Mouse (Mus musculus): ENCODE data around the gene Ankrd13a. TPM values are rescaled to one million over a fixed set of nuclear protein-coding genes. Genes with fewer than 3 reads are reported as not detected.

Gene Ankrd13a
- polyA plus RNA-seq, 1 experiment: 118 TPM

GRCm38 (mm10) chr5:114745581-114745980 is 28.9 kb upstream of the Ankrd13a start:
- H3K27ac ChIP-seq (ENCODE audit: control insufficient read depth, insufficient read depth, low read length): no peak overlapping the region
- no peak for DNase-seq
- H3K36me3 ChIP-seq (ENCODE audit: control insufficient read depth, insufficient read depth, low read length): peaks cover 90% of the 10 kb centered on the region
- no peak for TF ChIP-seq CTCF (IDR thresholded peaks at IDR 0.05; ENCODE audit: borderline replicate concordance, control insufficient read depth, extremely low read depth, insufficient read depth, low read length, poor library complexity)
- TF ChIP-seq POLR2A (IDR thresholded peaks at IDR 0.05; ENCODE audit: control insufficient read depth, extremely low read depth, insufficient read depth, low read length, poor library complexity): no peak
- H3K4me3 ChIP-seq (ENCODE audit: control insufficient read depth, insufficient read depth, low read length): no peak overlapping the region
- no peaks in the 10 kb centered on the region for H3K4me1 ChIP-seq (replicated peaks; ENCODE audit: control insufficient read depth, insufficient read depth, low read length)
- H3K27me3 ChIP-seq (ENCODE audit: control insufficient read depth, insufficient read depth, low read length): no peaks in the 10 kb centered on the region
- WGBS: 87% methylated on average over 5 of the region's 5 CpGs

DNA sequence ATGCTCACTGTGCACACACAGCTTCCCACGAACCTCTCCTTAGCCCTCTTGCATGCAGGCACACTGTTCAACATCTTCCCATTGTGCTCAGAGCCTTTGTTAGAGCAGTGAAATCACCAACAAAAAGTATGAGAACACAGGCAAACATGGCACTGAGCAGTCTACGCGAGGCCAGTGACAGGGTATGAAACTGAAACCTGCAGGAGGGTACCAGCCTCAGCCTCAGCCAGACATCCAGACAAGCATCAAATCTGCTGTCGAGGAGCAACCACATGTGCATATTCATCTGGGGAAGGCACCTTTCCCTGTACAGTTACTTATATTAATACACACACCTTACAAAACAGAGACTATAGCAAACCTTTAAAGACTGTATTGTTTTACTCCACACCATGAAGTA is 27.6 kb upstream of the Ankrd13a start:
- Histone ChIP-seq H3K4me1 (replicated peaks; ENCODE audit: control insufficient read depth, insufficient read depth, low read length) (no peaks in the 10 kb centered on the region), H3K27me3 (ENCODE audit: control insufficient read depth, insufficient read depth, low read length) (no peaks in the 10 kb centered on the region), H3K36me3 (ENCODE audit: control insufficient read depth, insufficient read depth, low read length) (peaks cover 91% of the 10 kb centered on the region), H3K4me3 (ENCODE audit: control insufficient read depth, insufficient read depth, low read length) (no peak overlapping the region), H3K27ac (ENCODE audit: control insufficient read depth, insufficient read depth, low read length) (no peak overlapping the region)
- no peak for DNase-seq
- TF ChIP-seq POLR2A (IDR thresholded peaks at IDR 0.05; ENCODE audit: control insufficient read depth, extremely low read depth, insufficient read depth, low read length, poor library complexity): no peak
- no peak for TF ChIP-seq CTCF (IDR thresholded peaks at IDR 0.05; ENCODE audit: borderline replicate concordance, control insufficient read depth, extremely low read depth, insufficient read depth, low read length, poor library complexity)
- WGBS: 96% methylated on average over 4 of the region's 4 CpGs

- Histone ChIP-seq H3K27me3 (ENCODE audit: control insufficient read depth, insufficient read depth, low read length) (no peaks in the 10 kb centered on the region), H3K27ac (ENCODE audit: control insufficient read depth, insufficient read depth, low read length) (no peak overlapping the region), H3K4me1 (replicated peaks; ENCODE audit: control insufficient read depth, insufficient read depth, low read length) (no peaks in the 10 kb centered on the region), H3K4me3 (ENCODE audit: control insufficient read depth, insufficient read depth, low read length) (no peak overlapping the region), H3K36me3 (ENCODE audit: control insufficient read depth, insufficient read depth, low read length) (peaks cover 91% of the 10 kb centered on the region)
- TF ChIP-seq CTCF (IDR thresholded peaks at IDR 0.05; ENCODE audit: borderline replicate concordance, control insufficient read depth, extremely low read depth, insufficient read depth, low read length, poor library complexity) (no peak), POLR2A (IDR thresholded peaks at IDR 0.05; ENCODE audit: control insufficient read depth, extremely low read depth, insufficient read depth, low read length, poor library complexity) (no peak)
- DNase-seq: no peak
- 98% methylated on average over 5 of the region's 5 CpGs for WGBS
Observed at GRCm38 (mm10) chr5:114747521-114747920, 27.0 kb upstream of the Ankrd13a start.

DNA sequence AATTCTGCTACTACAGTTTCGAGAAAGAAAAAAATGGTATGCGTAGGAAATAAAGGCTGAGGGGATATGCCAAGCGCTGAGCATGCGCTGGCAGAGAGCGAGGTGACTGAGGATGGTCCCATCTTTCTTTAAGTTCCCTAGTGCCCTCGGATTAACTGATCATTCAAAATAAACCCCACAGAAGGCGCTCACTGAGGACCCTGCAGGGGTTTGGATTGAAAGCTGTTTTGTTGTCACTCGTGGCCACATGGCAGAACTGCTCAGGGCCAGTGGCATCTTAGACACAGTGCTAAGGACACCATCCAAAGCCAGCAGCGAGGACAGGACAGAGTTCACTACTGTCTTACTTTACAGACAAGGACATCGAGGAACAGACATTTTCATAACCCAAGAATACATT is 24.2 kb upstream of the Ankrd13a start:
- peaks cover 91% of the 10 kb centered on the region for H3K36me3 ChIP-seq (ENCODE audit: control insufficient read depth, insufficient read depth, low read length)
- no peaks in the 10 kb centered on the region for H3K4me1 ChIP-seq (replicated peaks; ENCODE audit: control insufficient read depth, insufficient read depth, low read length)
- no peak overlapping the region for H3K4me3 ChIP-seq (ENCODE audit: control insufficient read depth, insufficient read depth, low read length)
- no peak overlapping the region for H3K27ac ChIP-seq (ENCODE audit: control insufficient read depth, insufficient read depth, low read length)
- DNase-seq: no peak
- H3K27me3 ChIP-seq (ENCODE audit: control insufficient read depth, insufficient read depth, low read length): no peaks in the 10 kb centered on the region
- no peak for TF ChIP-seq CTCF (IDR thresholded peaks at IDR 0.05; ENCODE audit: borderline replicate concordance, control insufficient read depth, extremely low read depth, insufficient read depth, low read length, poor library complexity)
- TF ChIP-seq POLR2A (IDR thresholded peaks at IDR 0.05; ENCODE audit: control insufficient read depth, extremely low read depth, insufficient read depth, low read length, poor library complexity): no peak
- WGBS: 97% methylated on average over 10 of the region's 10 CpGs

- 96% methylated on average over 10 of the region's 10 CpGs for WGBS
- Histone ChIP-seq H3K4me3 (ENCODE audit: control insufficient read depth, insufficient read depth, low read length) (no peak overlapping the region), H3K27ac (ENCODE audit: control insufficient read depth, insufficient read depth, low read length) (no peak overlapping the region), H3K27me3 (ENCODE audit: control insufficient read depth, insufficient read depth, low read length) (no peaks in the 10 kb centered on the region), H3K4me1 (replicated peaks; ENCODE audit: control insufficient read depth, insufficient read depth, low read length) (no peaks in the 10 kb centered on the region), H3K36me3 (ENCODE audit: control insufficient read depth, insufficient read depth, low read length) (peaks cover 91% of the 10 kb centered on the region)
- no peak for DNase-seq
- TF ChIP-seq CTCF (IDR thresholded peaks at IDR 0.05; ENCODE audit: borderline replicate concordance, control insufficient read depth, extremely low read depth, insufficient read depth, low read length, poor library complexity) (no peak), POLR2A (IDR thresholded peaks at IDR 0.05; ENCODE audit: control insufficient read depth, extremely low read depth, insufficient read depth, low read length, poor library complexity) (no peak)
Observed at GRCm38 (mm10) chr5:114752397-114752796, 22.1 kb upstream of the Ankrd13a start.

DNA sequence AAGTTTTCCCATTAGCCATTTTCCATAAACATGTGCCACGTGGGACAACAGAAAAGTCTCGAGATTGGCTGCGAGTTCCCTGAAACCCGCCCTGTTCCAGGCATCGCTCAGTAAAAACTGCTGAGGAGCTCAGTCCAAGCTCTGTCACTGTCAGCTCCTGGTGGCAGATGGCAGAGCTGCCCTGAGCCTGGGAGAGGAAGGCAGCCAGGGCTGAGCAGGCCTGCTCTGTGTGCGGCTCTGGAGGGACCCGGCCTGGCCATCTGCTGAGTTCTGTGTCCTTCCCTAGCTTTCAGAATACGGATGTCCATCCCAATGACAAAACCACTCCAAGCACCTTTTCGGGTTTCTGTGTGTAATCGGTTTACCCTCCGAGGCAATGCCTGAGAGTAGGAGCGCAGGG is 21.1 kb upstream of the Ankrd13a start:
- TF ChIP-seq CTCF (IDR thresholded peaks at IDR 0.05; ENCODE audit: borderline replicate concordance, control insufficient read depth, extremely low read depth, insufficient read depth, low read length, poor library complexity) (no peak), POLR2A (IDR thresholded peaks at IDR 0.05; ENCODE audit: control insufficient read depth, extremely low read depth, insufficient read depth, low read length, poor library complexity) (no peak)
- no peak for DNase-seq
- WGBS: 98% methylated on average over 12 of the region's 12 CpGs
- no peaks in the 10 kb centered on the region for H3K27me3 ChIP-seq (ENCODE audit: control insufficient read depth, insufficient read depth, low read length)
- no peak overlapping the region for H3K27ac ChIP-seq (ENCODE audit: control insufficient read depth, insufficient read depth, low read length)
- H3K4me1 ChIP-seq (replicated peaks; ENCODE audit: control insufficient read depth, insufficient read depth, low read length): no peaks in the 10 kb centered on the region
- peaks cover 88% of the 10 kb centered on the region for H3K36me3 ChIP-seq (ENCODE audit: control insufficient read depth, insufficient read depth, low read length)
- H3K4me3 ChIP-seq (ENCODE audit: control insufficient read depth, insufficient read depth, low read length): no peak overlapping the region

GRCm38 (mm10) chr5:114759536-114760090 is 14.9 kb upstream of the Ankrd13a start:
- Histone ChIP-seq H3K27ac (ENCODE audit: control insufficient read depth, insufficient read depth, low read length) (no peak overlapping the region), H3K4me3 (ENCODE audit: control insufficient read depth, insufficient read depth, low read length) (no peak overlapping the region), H3K4me1 (replicated peaks; ENCODE audit: control insufficient read depth, insufficient read depth, low read length) (no peaks in the 10 kb centered on the region), H3K36me3 (ENCODE audit: control insufficient read depth, insufficient read depth, low read length) (peaks cover 86% of the 10 kb centered on the region), H3K27me3 (ENCODE audit: control insufficient read depth, insufficient read depth, low read length) (no peaks in the 10 kb centered on the region)
- TF ChIP-seq CTCF (IDR thresholded peaks at IDR 0.05; ENCODE audit: borderline replicate concordance, control insufficient read depth, extremely low read depth, insufficient read depth, low read length, poor library complexity): no peak
- WGBS: 96% methylated on average over 5 of the region's 5 CpGs
- no peak for DNase-seq

Data from thymus, adult 2 months (tissue).